Mouse (Mus musculus): ENCODE results near the gene Gm20696. TPM values are rescaled to one million over a fixed set of nuclear protein-coding genes. Genes with fewer than 3 reads are reported as not detected.

Gm20696 gene
- total RNA-seq, 1 experiment from 2014 or later: 5.0 TPM

GRCm38 (mm10) chr6:99388741-99389675 is 277.6 kb downstream of the Gm20696 start:
- peak; percentile 17 for DNase-seq

- no peak for DNase-seq
Measured at GRCm38 (mm10) chr6:99388023-99388422, 278.6 kb downstream of the Gm20696 start.

- peak; percentile 55 for DNase-seq
Measured at GRCm38 (mm10) chr6:99385059-99385604, 281.5 kb downstream of the Gm20696 start.

GRCm38 (mm10) chr6:99383846-99384472 is 282.6 kb downstream of the Gm20696 start:
- no peak for DNase-seq

GRCm38 (mm10) chr6:99380146-99380545 is 286.5 kb downstream of the Gm20696 start:
- no peak for DNase-seq

GRCm38 (mm10) chr6:99378997-99379710 is 287.4 kb downstream of the Gm20696 start:
- DNase-seq: peak; percentile 41

- DNase-seq: no peak
Measured at GRCm38 (mm10) chr6:99377716-99378115, 288.9 kb downstream of the Gm20696 start.

- DNase-seq: no peak
Measured at GRCm38 (mm10) chr6:99377131-99377530, 289.5 kb downstream of the Gm20696 start.

- no peak for DNase-seq
Measured at GRCm38 (mm10) chr6:99376721-99377120, 289.9 kb downstream of the Gm20696 start.

GRCm38 (mm10) chr6:99375865-99376264 is 290.7 kb downstream of the Gm20696 start:
- no peak for DNase-seq

GRCm38 (mm10) chr6:99375376-99375775 is 291.2 kb downstream of the Gm20696 start:
- DNase-seq: no peak

GRCm38 (mm10) chr6:99374448-99375271 is 291.9 kb downstream of the Gm20696 start:
- no peak for DNase-seq

- no peak for DNase-seq
Measured at GRCm38 (mm10) chr6:99372427-99372826, 294.2 kb downstream of the Gm20696 start.

- DNase-seq: no peak
Measured at GRCm38 (mm10) chr6:99372016-99372415, 294.6 kb downstream of the Gm20696 start.

- no peak for DNase-seq
Measured at GRCm38 (mm10) chr6:99369931-99370330, 296.7 kb downstream of the Gm20696 start.

- no peak for DNase-seq
Measured at GRCm38 (mm10) chr6:99369156-99369555, 297.4 kb downstream of the Gm20696 start.

- DNase-seq: no peak
Measured at GRCm38 (mm10) chr6:99368118-99368753, 298.4 kb downstream of the Gm20696 start.

GRCm38 (mm10) chr6:99364545-99364944 is 302.1 kb downstream of the Gm20696 start:
- DNase-seq: no peak

- no peak for DNase-seq
Measured at GRCm38 (mm10) chr6:99360581-99360980, 306.0 kb downstream of the Gm20696 start.

- no peak for DNase-seq
Measured at GRCm38 (mm10) chr6:99359765-99360499, 306.7 kb downstream of the Gm20696 start.

Measured in adrenal gland, postnatal 14 days (tissue).